Mouse (Mus musculus): Measurements from ENCODE around the gene 5730409E04Rik. TPM values are rescaled to one million over a fixed set of nuclear protein-coding genes. Genes with fewer than 3 reads are reported as not detected.
A peak's percentile ranks its signal among the peaks of the same experiment; 100 is the strongest.

5730409E04Rik gene
- total and polyA plus RNA-seq, 2 experiments from 2014 or later: 2.8 to 5.8 TPM

GRCm38 (mm10) chr4:126620349-126620874 is 10.8 kb downstream of the 5730409E04Rik start:
- no peak for ATAC-seq (ENCODE audit: insufficient read depth, low read depth)
- H3K4me1 ChIP-seq (ENCODE audit: control insufficient read depth, insufficient read depth): no peaks in the 10 kb centered on the region
- no peak overlapping the region for H3K9ac ChIP-seq (replicated peaks; ENCODE audit: low read depth, low read length)
- peak overlapping the region; percentile 25 for H3K4me3 ChIP-seq (ENCODE audit: low read depth, low read length)
- H3K36me3 ChIP-seq (replicated peaks; ENCODE audit: control insufficient read depth, insufficient read depth, low read length): no peaks in the 10 kb centered on the region
- H3K27me3 ChIP-seq (ENCODE audit: control insufficient read depth, insufficient read depth, low read length): peaks cover 30% of the 10 kb centered on the region
- DNase-seq (ENCODE audit: low spot score): no peak
- peak overlapping the region; percentile 51; the same call in 1 of the 2 replicates for H3K4me2 ChIP-seq (ENCODE audit: low read depth, low read length)
- no peak overlapping the region for H3K27ac ChIP-seq (ENCODE audit: low read depth)
- no peaks in the 10 kb centered on the region for H3K9me3 ChIP-seq (replicated peaks; ENCODE audit: control insufficient read depth, low read length)
- TF ChIP-seq EP300 (IDR thresholded peaks at IDR 0.05; ENCODE audit: low read depth) (no peak), CTCF (IDR thresholded peaks at IDR 0.05; ENCODE audit: low read depth) (no peak)
- WGBS: 30% methylated on average over 13 of the region's 13 CpGs

GRCm38 (mm10) chr4:126627021-126627681 is 17.5 kb downstream of the 5730409E04Rik start:
- WGBS: 4% methylated on average over 23 of the region's 23 CpGs
- TF ChIP-seq CTCF (IDR thresholded peaks at IDR 0.05; ENCODE audit: low read depth): 0 out of 2 replicates have a peak, but pooled peaks have one; percentile 19
- TF ChIP-seq EP300 (IDR thresholded peaks at IDR 0.05; ENCODE audit: low read depth): no peak

GRCm38 (mm10) chr4:126631922-126632321 is 22.3 kb downstream of the 5730409E04Rik start:
- H3K9ac ChIP-seq (replicated peaks; ENCODE audit: low read depth, low read length): no peak overlapping the region
- no peak overlapping the region for H3K27ac ChIP-seq (ENCODE audit: low read depth)
- no peaks in the 10 kb centered on the region for H3K36me3 ChIP-seq (replicated peaks; ENCODE audit: control insufficient read depth, insufficient read depth, low read length)
- DNase-seq (ENCODE audit: low spot score) (no peak), ATAC-seq (ENCODE audit: insufficient read depth, low read depth) (no peak)
- peak; percentile 17; the same call in 1 of the 2 replicates for TF ChIP-seq CTCF (IDR thresholded peaks at IDR 0.05; ENCODE audit: low read depth)
- no peak for TF ChIP-seq EP300 (IDR thresholded peaks at IDR 0.05; ENCODE audit: low read depth)
- H3K4me3 ChIP-seq (ENCODE audit: low read depth, low read length): no peak overlapping the region
- H3K4me1 ChIP-seq (ENCODE audit: control insufficient read depth, insufficient read depth): no peaks in the 10 kb centered on the region
- peaks cover 4% of the 10 kb centered on the region; the same call in 1 of the 2 replicates for H3K27me3 ChIP-seq (ENCODE audit: control insufficient read depth, insufficient read depth, low read length)
- H3K4me2 ChIP-seq (ENCODE audit: low read depth, low read length): no peak overlapping the region
- no peaks in the 10 kb centered on the region for H3K9me3 ChIP-seq (replicated peaks; ENCODE audit: control insufficient read depth, low read length)
- 35% methylated on average over 2 of the region's 2 CpGs for WGBS

More at GRCm38 (mm10) chr4:126627021-126627681, 17.5 kb downstream of the 5730409E04Rik start:
- H3K27me3 ChIP-seq (ENCODE audit: control insufficient read depth, insufficient read depth, low read length): no peaks in the 10 kb centered on the region; the same call in 1 of the 2 replicates
- no peaks in the 10 kb centered on the region for H3K36me3 ChIP-seq (replicated peaks; ENCODE audit: control insufficient read depth, insufficient read depth, low read length)
- no peak overlapping the region for H3K27ac ChIP-seq (ENCODE audit: low read depth)
- peak overlapping the region; percentile 50 for H3K4me2 ChIP-seq (ENCODE audit: low read depth, low read length)
- H3K4me3 ChIP-seq (ENCODE audit: low read depth, low read length): 0 out of 2 replicates have a peak overlapping the region, but pooled peaks have one; percentile 12
- ATAC-seq (ENCODE audit: insufficient read depth, low read depth) (no peak), DNase-seq (ENCODE audit: low spot score) (peak; percentile 38)
- H3K4me1 ChIP-seq (ENCODE audit: control insufficient read depth, insufficient read depth): no peaks in the 10 kb centered on the region
- H3K9me3 ChIP-seq (replicated peaks; ENCODE audit: control insufficient read depth, low read length): no peaks in the 10 kb centered on the region
- no peak overlapping the region for H3K9ac ChIP-seq (replicated peaks; ENCODE audit: low read depth, low read length)

- Histone ChIP-seq H3K36me3 (replicated peaks; ENCODE audit: control insufficient read depth, insufficient read depth, low read length) (no peaks in the 10 kb centered on the region), H3K4me3 (ENCODE audit: low read depth, low read length) (no peak overlapping the region), H3K4me1 (ENCODE audit: control insufficient read depth, insufficient read depth) (no peaks in the 10 kb centered on the region), H3K27ac (ENCODE audit: low read depth) (no peak overlapping the region), H3K4me2 (ENCODE audit: low read depth, low read length) (no peak overlapping the region), H3K9me3 (replicated peaks; ENCODE audit: control insufficient read depth, low read length) (no peaks in the 10 kb centered on the region), H3K27me3 (ENCODE audit: control insufficient read depth, insufficient read depth, low read length) (peaks cover 4% of the 10 kb centered on the region; the same call in 1 of the 2 replicates), H3K9ac (replicated peaks; ENCODE audit: low read depth, low read length) (no peak overlapping the region)
- 53% methylated on average over 3 of the region's 3 CpGs for WGBS
- TF ChIP-seq CTCF (IDR thresholded peaks at IDR 0.05; ENCODE audit: low read depth) (no peak), EP300 (IDR thresholded peaks at IDR 0.05; ENCODE audit: low read depth) (no peak)
- DNase-seq (ENCODE audit: low spot score): no peak
- ATAC-seq (ENCODE audit: insufficient read depth, low read depth): no peak
These were observed 23.1 kb downstream of the 5730409E04Rik start for GRCm38 (mm10) chr4:126632668-126633067.

GRCm38 (mm10) chr4:126636330-126636729 is 26.7 kb downstream of the 5730409E04Rik start:
- Histone ChIP-seq H3K4me1 (ENCODE audit: control insufficient read depth, insufficient read depth) (no peaks in the 10 kb centered on the region), H3K36me3 (replicated peaks; ENCODE audit: control insufficient read depth, insufficient read depth, low read length) (no peaks in the 10 kb centered on the region), H3K27ac (ENCODE audit: low read depth) (no peak overlapping the region), H3K27me3 (ENCODE audit: control insufficient read depth, insufficient read depth, low read length) (peaks cover 9% of the 10 kb centered on the region; the same call in 1 of the 2 replicates), H3K9me3 (replicated peaks; ENCODE audit: control insufficient read depth, low read length) (no peaks in the 10 kb centered on the region), H3K4me3 (ENCODE audit: low read depth, low read length) (no peak overlapping the region), H3K9ac (replicated peaks; ENCODE audit: low read depth, low read length) (no peak overlapping the region), H3K4me2 (ENCODE audit: low read depth, low read length) (no peak overlapping the region)
- TF ChIP-seq CTCF (IDR thresholded peaks at IDR 0.05; ENCODE audit: low read depth) (no peak), EP300 (IDR thresholded peaks at IDR 0.05; ENCODE audit: low read depth) (no peak)
- DNase-seq (ENCODE audit: low spot score): no peak
- ATAC-seq (ENCODE audit: insufficient read depth, low read depth): no peak
- 18% methylated on average over 11 of the region's 11 CpGs for WGBS

Data from heart, postnatal 0 days (tissue).